Mouse (Mus musculus): ENCODE results near the gene Prdm2. TPM values are rescaled to one million over a fixed set of nuclear protein-coding genes. Genes with fewer than 3 reads are reported as not detected.

Gene Prdm2
- polyA plus RNA-seq, 1 experiment from 2014 or later: 11.5 TPM

- H3K27ac ChIP-seq (replicated peaks; ENCODE audit: low read depth, low read length): no peak overlapping the region
- H3K4me1 ChIP-seq (ENCODE audit: control insufficient read depth, insufficient read depth, low read length): no peaks in the 10 kb centered on the region
- H3K36me3 ChIP-seq (replicated peaks; ENCODE audit: control insufficient read depth, insufficient read depth, low read depth, low read length): no peaks in the 10 kb centered on the region; the same call in 1 of the 2 replicates
- DNase-seq (ENCODE audit: low spot score): no peak
- no peak overlapping the region for H3K4me2 ChIP-seq (ENCODE audit: low read depth, low read length)
- no peaks in the 10 kb centered on the region for H3K9me3 ChIP-seq (replicated peaks; ENCODE audit: control insufficient read depth, low read length)
- no peak overlapping the region for H3K9ac ChIP-seq (replicated peaks; ENCODE audit: low read length)
- WGBS: 94% methylated on average over 5 of the region's 5 CpGs
- no peak for ATAC-seq (replicated peaks; ENCODE audit: insufficient number of reproducible peaks, low FRiP score, low TSS enrichment, low read depth)
- no peaks in the 10 kb centered on the region for H3K27me3 ChIP-seq (ENCODE audit: control insufficient read depth, insufficient read depth, low read length)
- no peak overlapping the region for H3K4me3 ChIP-seq (ENCODE audit: low read depth, low read length)
Measured at GRCm38 (mm10) chr4:143111872-143112271, 100.9 kb downstream of the Prdm2 start.

- DNase-seq (ENCODE audit: low spot score): no peak
- no peak overlapping the region for H3K4me3 ChIP-seq (ENCODE audit: low read depth, low read length)
- WGBS: 49% methylated on average over 9 of the region's 9 CpGs
- no peak overlapping the region for H3K9ac ChIP-seq (replicated peaks; ENCODE audit: low read length)
- H3K4me1 ChIP-seq (ENCODE audit: control insufficient read depth, insufficient read depth, low read length): no peaks in the 10 kb centered on the region
- H3K27ac ChIP-seq (replicated peaks; ENCODE audit: low read depth, low read length): no peak overlapping the region
- ATAC-seq (replicated peaks; ENCODE audit: insufficient number of reproducible peaks, low FRiP score, low TSS enrichment, low read depth): 0 out of 2 replicates have a peak, but pooled peaks have one; percentile 11
- no peaks in the 10 kb centered on the region for H3K9me3 ChIP-seq (replicated peaks; ENCODE audit: control insufficient read depth, low read length)
- no peaks in the 10 kb centered on the region; the same call in 1 of the 2 replicates for H3K36me3 ChIP-seq (replicated peaks; ENCODE audit: control insufficient read depth, insufficient read depth, low read depth, low read length)
- no peak overlapping the region for H3K4me2 ChIP-seq (ENCODE audit: low read depth, low read length)
- no peaks in the 10 kb centered on the region for H3K27me3 ChIP-seq (ENCODE audit: control insufficient read depth, insufficient read depth, low read length)
Measured at GRCm38 (mm10) chr4:143108552-143108951, 104.2 kb downstream of the Prdm2 start.

- no peak overlapping the region for H3K27ac ChIP-seq (replicated peaks; ENCODE audit: low read depth, low read length)
- WGBS: 81% methylated on average over 6 of the region's 6 CpGs
Measured at GRCm38 (mm10) chr4:143106971-143107370, 105.8 kb downstream of the Prdm2 start.

GRCm38 (mm10) chr4:143106566-143106965 is 106.2 kb downstream of the Prdm2 start:
- no peak for ATAC-seq (replicated peaks; ENCODE audit: insufficient number of reproducible peaks, low FRiP score, low TSS enrichment, low read depth)
- Histone ChIP-seq H3K9me3 (replicated peaks; ENCODE audit: control insufficient read depth, low read length) (no peaks in the 10 kb centered on the region), H3K4me1 (ENCODE audit: control insufficient read depth, insufficient read depth, low read length) (no peaks in the 10 kb centered on the region), H3K27me3 (ENCODE audit: control insufficient read depth, insufficient read depth, low read length) (no peaks in the 10 kb centered on the region), H3K9ac (replicated peaks; ENCODE audit: low read length) (no peak overlapping the region), H3K4me2 (ENCODE audit: low read depth, low read length) (no peak overlapping the region), H3K27ac (replicated peaks; ENCODE audit: low read depth, low read length) (no peak overlapping the region), H3K36me3 (replicated peaks; ENCODE audit: control insufficient read depth, insufficient read depth, low read depth, low read length) (no peaks in the 10 kb centered on the region; the same call in 1 of the 2 replicates), H3K4me3 (ENCODE audit: low read depth, low read length) (no peak overlapping the region)
- 83% methylated on average over 2 of the region's 2 CpGs for WGBS
- DNase-seq (ENCODE audit: low spot score): no peak

More at GRCm38 (mm10) chr4:143106971-143107370, 105.8 kb downstream of the Prdm2 start:
- H3K4me2 ChIP-seq (ENCODE audit: low read depth, low read length): no peak overlapping the region
- no peaks in the 10 kb centered on the region for H3K4me1 ChIP-seq (ENCODE audit: control insufficient read depth, insufficient read depth, low read length)
- DNase-seq (ENCODE audit: low spot score): no peak
- no peak overlapping the region for H3K9ac ChIP-seq (replicated peaks; ENCODE audit: low read length)
- H3K4me3 ChIP-seq (ENCODE audit: low read depth, low read length): no peak overlapping the region
- H3K36me3 ChIP-seq (replicated peaks; ENCODE audit: control insufficient read depth, insufficient read depth, low read depth, low read length): no peaks in the 10 kb centered on the region; the same call in 1 of the 2 replicates
- no peaks in the 10 kb centered on the region for H3K9me3 ChIP-seq (replicated peaks; ENCODE audit: control insufficient read depth, low read length)
- ATAC-seq (replicated peaks; ENCODE audit: insufficient number of reproducible peaks, low FRiP score, low TSS enrichment, low read depth): no peak
- H3K27me3 ChIP-seq (ENCODE audit: control insufficient read depth, insufficient read depth, low read length): no peaks in the 10 kb centered on the region

GRCm38 (mm10) chr4:143104739-143105138 is 108.1 kb downstream of the Prdm2 start:
- Histone ChIP-seq H3K27me3 (ENCODE audit: control insufficient read depth, insufficient read depth, low read length) (no peaks in the 10 kb centered on the region), H3K4me2 (ENCODE audit: low read depth, low read length) (no peak overlapping the region), H3K9me3 (replicated peaks; ENCODE audit: control insufficient read depth, low read length) (no peaks in the 10 kb centered on the region), H3K9ac (replicated peaks; ENCODE audit: low read length) (no peak overlapping the region), H3K4me3 (ENCODE audit: low read depth, low read length) (no peak overlapping the region), H3K27ac (replicated peaks; ENCODE audit: low read depth, low read length) (no peak overlapping the region), H3K4me1 (ENCODE audit: control insufficient read depth, insufficient read depth, low read length) (no peaks in the 10 kb centered on the region), H3K36me3 (replicated peaks; ENCODE audit: control insufficient read depth, insufficient read depth, low read depth, low read length) (no peaks in the 10 kb centered on the region)
- DNase-seq (ENCODE audit: low spot score) (no peak), ATAC-seq (replicated peaks; ENCODE audit: insufficient number of reproducible peaks, low FRiP score, low TSS enrichment, low read depth) (no peak)
- 72% methylated on average over 5 of the region's 5 CpGs for WGBS

- no peak overlapping the region for H3K9ac ChIP-seq (replicated peaks; ENCODE audit: low read length)
- 78% methylated on average over 2 of the region's 2 CpGs for WGBS
- H3K4me3 ChIP-seq (ENCODE audit: low read depth, low read length): no peak overlapping the region
- H3K4me1 ChIP-seq (ENCODE audit: control insufficient read depth, insufficient read depth, low read length): no peaks in the 10 kb centered on the region
- no peak overlapping the region for H3K4me2 ChIP-seq (ENCODE audit: low read depth, low read length)
- H3K27ac ChIP-seq (replicated peaks; ENCODE audit: low read depth, low read length): no peak overlapping the region
- DNase-seq (ENCODE audit: low spot score) (no peak), ATAC-seq (replicated peaks; ENCODE audit: insufficient number of reproducible peaks, low FRiP score, low TSS enrichment, low read depth) (no peak)
- H3K27me3 ChIP-seq (ENCODE audit: control insufficient read depth, insufficient read depth, low read length): no peaks in the 10 kb centered on the region
- no peaks in the 10 kb centered on the region for H3K9me3 ChIP-seq (replicated peaks; ENCODE audit: control insufficient read depth, low read length)
- H3K36me3 ChIP-seq (replicated peaks; ENCODE audit: control insufficient read depth, insufficient read depth, low read depth, low read length): no peaks in the 10 kb centered on the region
Measured at GRCm38 (mm10) chr4:143103811-143104210, 109.0 kb downstream of the Prdm2 start.

GRCm38 (mm10) chr4:143100157-143100556 is 112.6 kb downstream of the Prdm2 start:
- H3K4me3 ChIP-seq (ENCODE audit: low read depth, low read length): no peak overlapping the region
- no peaks in the 10 kb centered on the region for H3K9me3 ChIP-seq (replicated peaks; ENCODE audit: control insufficient read depth, low read length)
- 45% methylated on average over 6 of the region's 6 CpGs for WGBS
- no peak overlapping the region for H3K4me2 ChIP-seq (ENCODE audit: low read depth, low read length)
- H3K27ac ChIP-seq (replicated peaks; ENCODE audit: low read depth, low read length): no peak overlapping the region
- H3K36me3 ChIP-seq (replicated peaks; ENCODE audit: control insufficient read depth, insufficient read depth, low read depth, low read length): no peaks in the 10 kb centered on the region
- no peaks in the 10 kb centered on the region for H3K4me1 ChIP-seq (ENCODE audit: control insufficient read depth, insufficient read depth, low read length)
- no peak for ATAC-seq (replicated peaks; ENCODE audit: insufficient number of reproducible peaks, low FRiP score, low TSS enrichment, low read depth)
- H3K27me3 ChIP-seq (ENCODE audit: control insufficient read depth, insufficient read depth, low read length): no peaks in the 10 kb centered on the region
- no peak for DNase-seq (ENCODE audit: low spot score)
- no peak overlapping the region for H3K9ac ChIP-seq (replicated peaks; ENCODE audit: low read length)

GRCm38 (mm10) chr4:143099288-143100039 is 113.3 kb downstream of the Prdm2 start:
- Histone ChIP-seq H3K4me1 (ENCODE audit: control insufficient read depth, insufficient read depth, low read length) (no peaks in the 10 kb centered on the region), H3K9ac (replicated peaks; ENCODE audit: low read length) (no peak overlapping the region), H3K36me3 (replicated peaks; ENCODE audit: control insufficient read depth, insufficient read depth, low read depth, low read length) (no peaks in the 10 kb centered on the region), H3K4me3 (ENCODE audit: low read depth, low read length) (no peak overlapping the region), H3K4me2 (ENCODE audit: low read depth, low read length) (no peak overlapping the region), H3K9me3 (replicated peaks; ENCODE audit: control insufficient read depth, low read length) (no peaks in the 10 kb centered on the region), H3K27ac (replicated peaks; ENCODE audit: low read depth, low read length) (no peak overlapping the region), H3K27me3 (ENCODE audit: control insufficient read depth, insufficient read depth, low read length) (no peaks in the 10 kb centered on the region)
- ATAC-seq (replicated peaks; ENCODE audit: insufficient number of reproducible peaks, low FRiP score, low TSS enrichment, low read depth): no peak
- peak; percentile 21 for DNase-seq (ENCODE audit: low spot score)
- WGBS: 47% methylated on average over 11 of the region's 11 CpGs

Data from embryonic facial prominence, embryonic 11.5 days (tissue).